Mouse (Mus musculus) left cerebral cortex, postnatal 25 days (tissue): Measurements from ENCODE around the gene Olfr325. TPM values are rescaled to one million over a fixed set of nuclear protein-coding genes. Genes with fewer than 3 reads are reported as not detected.

ENCODE experiments used
- DNase-seq, 2 experiments: peaks; one replicate each; pipeline ENCODE4 v3.0.0; 2022; ENCODE audit warnings: low spot score in 2 of 2, mixed read lengths in 1 of 2
- intact Hi-C: fragments of 180-260 bp; cut with DNase I; formaldehyde crosslinking; loops from one replicate; pipeline ENCODE4 v1.15.1; 2025
- total RNA-seq, 2 experiments: library from RNA; stranded (reverse); gene quantifications; 2 replicates each; pipeline ENCODE4 v1.2.3; 2021

The Olfr325 gene
- total RNA-seq, 2 experiments from 2014 or later: not detected

- no peak for DNase-seq
- intact Hi-C loops: loop anchor here (10.0 kb wide), 1 partner anchor 334 kb away; no protein-coding TSS in a partner anchor
Observed at GRCm38 (mm10) chr11:58618369-58618768, 40.8 kb downstream of the Olfr325 start.

- no peak for DNase-seq
- intact Hi-C loops: loop anchor here (10.0 kb wide), 1 partner anchor 334 kb away; no protein-coding TSS in a partner anchor
Observed at GRCm38 (mm10) chr11:58618793-58619192, 41.3 kb downstream of the Olfr325 start.

GRCm38 (mm10) chr11:58626146-58626545 lies 48.6 kb downstream of the Olfr325 start:
- intact Hi-C loops: no loop called here
- DNase-seq: no peak

- no peak for DNase-seq
- intact Hi-C loops: no loop called here
Observed at GRCm38 (mm10) chr11:58630401-58630800, 52.9 kb downstream of the Olfr325 start, which contains the start of gene Olfr323. Gene Olfr323, minus strand, starts transcription at chr11:58630501.

Other genes with a start within 250 kb of the Olfr325 start
- 10 to 100 TPM; 47.2 to 52.2 TPM for gene Zfp672, start 247.4 kb upstream of the Olfr325 start, total RNA-seq
- 10 to 100 TPM; 62.2 to 62.5 TPM for gene Sh3bp5l, start 247.0 kb upstream of the Olfr325 start, total RNA-seq
- gene Lypd8, start 198.7 kb upstream of the Olfr325 start, total RNA-seq: not detected
- gene 1810065E05Rik, start 156.6 kb upstream of the Olfr325 start, total RNA-seq: not detected
- not detected for gene Gm12253, start 145.2 kb upstream of the Olfr325 start, total RNA-seq
- gene Lypd9, start 124.8 kb upstream of the Olfr325 start, total RNA-seq: not detected
- not detected for gene Olfr30, start 115.5 kb upstream of the Olfr325 start, total RNA-seq
- gene Olfr332, start 85.2 kb upstream of the Olfr325 start, total RNA-seq: not detected
- gene Olfr331, start 75.2 kb upstream of the Olfr325 start, total RNA-seq: not detected
- gene Olfr330, start 42.9 kb upstream of the Olfr325 start, total RNA-seq: not detected
- gene Olfr329-ps, start 31.3 kb upstream of the Olfr325 start, total RNA-seq: not detected
- gene Olfr328, start 22.1 kb upstream of the Olfr325 start, total RNA-seq: under 1 TPM; 0.21 TPM
- not detected for gene Olfr224, start 7.2 kb upstream of the Olfr325 start, total RNA-seq
- gene Olfr324, start 17.4 kb downstream of the Olfr325 start, total RNA-seq: not detected
- not detected for gene 2210407C18Rik, start 38.3 kb downstream of the Olfr325 start, total RNA-seq
- gene Olfr323, start 52.8 kb downstream of the Olfr325 start, total RNA-seq: not detected
- gene Trim58, start 62.7 kb downstream of the Olfr325 start, total RNA-seq: not detected
- not detected for gene Olfr322, start 81.1 kb downstream of the Olfr325 start, total RNA-seq
- not detected for gene Olfr320, start 103.4 kb downstream of the Olfr325 start, total RNA-seq
- gene Olfr319, start 121.4 kb downstream of the Olfr325 start, total RNA-seq: not detected
- not detected for gene Olfr318, start 146.3 kb downstream of the Olfr325 start, total RNA-seq
- gene Olfr317, start 161.5 kb downstream of the Olfr325 start, total RNA-seq: not detected
- gene Olfr316, start 175.0 kb downstream of the Olfr325 start, total RNA-seq: 1 to 10 TPM in 1 of 2 experiments, under 1 TPM in 1; 0.44 to 1.1 TPM
- not detected for gene Olfr315, start 195.5 kb downstream of the Olfr325 start, total RNA-seq
- gene Olfr314, start 205.2 kb downstream of the Olfr325 start, total RNA-seq: not detected
- gene Fam183b, start 224.2 kb downstream of the Olfr325 start, total RNA-seq: 1 to 10 TPM; 1.2 to 3.0 TPM
- gene Olfr313, start 237.3 kb downstream of the Olfr325 start, total RNA-seq: not detected